Mouse (Mus musculus) ovary, postnatal 36 days (tissue): ENCODE data around the gene Snap25.

Experiments used
- DNase-seq: peaks from one replicate; pipeline ENCODE4 v3.0.0; 2022; ENCODE audit warnings: low spot score, mixed read lengths

The Snap25 gene

GRCm38 (mm10) chr2:136713299-136713758 lies at the start of gene Snap25:
Snap25 (plus strand) TSS chr2:136713453.
- DNase-seq = peak; percentile 25

DNA sequence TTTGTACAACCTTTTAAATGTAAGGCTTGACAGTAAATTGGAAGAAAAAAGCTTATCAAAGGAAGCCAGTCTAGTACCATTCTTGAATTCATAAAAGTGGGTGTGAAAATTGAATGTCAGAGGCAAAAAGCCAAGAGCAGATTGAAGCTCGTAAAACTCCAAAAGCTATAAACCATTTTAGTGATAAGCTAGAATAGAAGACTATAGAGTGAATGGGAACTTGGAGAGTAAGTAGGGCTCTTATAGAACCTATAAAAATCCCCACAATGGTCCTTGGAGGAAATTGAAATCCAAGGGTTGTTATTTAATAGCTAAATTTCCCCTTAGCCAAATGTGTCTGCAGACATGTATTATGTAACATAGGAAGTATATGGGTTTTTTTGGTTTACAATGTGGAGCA lies 46.3 kb upstream of the Snap25 start:
- DNase-seq = no peak

- DNase-seq = no peak
These were observed 44.1 kb upstream of the Snap25 start for GRCm38 (mm10) chr2:136669183-136669582.

DNA sequence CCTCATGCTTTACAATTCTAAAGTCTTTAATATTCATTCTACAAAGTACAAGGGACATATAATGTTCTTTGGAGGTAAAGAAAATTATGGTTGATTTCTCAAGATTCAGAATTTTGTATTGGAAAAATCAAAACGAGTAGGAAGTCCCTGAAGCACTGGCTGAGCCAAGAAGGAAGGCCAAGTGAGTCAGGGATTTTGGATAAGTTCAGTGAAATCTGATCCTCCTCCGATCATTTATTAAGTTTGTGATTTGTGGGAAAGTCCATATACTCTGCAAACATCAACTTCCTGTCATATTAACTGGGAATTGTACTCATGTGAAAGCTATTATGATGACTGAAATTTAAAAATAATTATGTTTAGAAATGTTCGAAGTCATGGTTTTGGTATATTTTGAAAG lies 43.6 kb upstream of the Snap25 start:
- no peak for DNase-seq

GRCm38 (mm10) chr2:136670539-136671271 lies 42.5 kb upstream of the Snap25 start:
- no peak for DNase-seq

DNA sequence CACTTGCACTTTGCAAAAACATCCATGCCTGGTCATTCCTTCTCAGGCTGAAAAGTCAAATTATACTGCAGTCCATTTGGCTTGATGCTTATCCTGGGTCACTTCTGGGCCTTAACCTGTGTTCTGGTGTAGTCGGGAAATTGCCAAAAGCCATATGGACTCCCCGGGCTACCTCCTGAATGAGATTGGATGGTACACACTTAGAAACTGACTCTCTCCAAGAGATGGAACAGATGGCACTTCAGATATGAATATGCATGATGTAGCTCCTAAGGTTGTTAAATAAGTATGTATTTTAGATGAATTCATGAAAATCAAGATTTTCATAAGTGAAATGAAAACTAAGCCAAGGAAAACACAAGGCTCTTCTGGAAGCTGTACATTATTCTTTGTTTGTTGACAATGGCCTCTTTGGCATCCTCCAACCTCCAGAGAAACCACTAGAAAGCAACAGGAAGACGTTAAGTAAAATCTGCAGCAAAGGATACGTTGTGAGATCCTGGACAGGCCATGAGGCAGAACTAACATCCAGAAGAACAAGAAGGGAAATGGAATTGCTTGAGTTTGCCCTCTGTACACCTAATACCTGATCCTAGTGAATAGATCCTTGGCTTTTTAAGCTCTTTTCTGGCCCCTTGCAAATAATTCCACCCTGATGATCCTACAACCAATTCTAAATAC lies 39.0 kb upstream of the Snap25 start:
- no peak for DNase-seq

- no peak for DNase-seq
These were observed 37.1 kb upstream of the Snap25 start for GRCm38 (mm10) chr2:136676196-136676595.

DNA sequence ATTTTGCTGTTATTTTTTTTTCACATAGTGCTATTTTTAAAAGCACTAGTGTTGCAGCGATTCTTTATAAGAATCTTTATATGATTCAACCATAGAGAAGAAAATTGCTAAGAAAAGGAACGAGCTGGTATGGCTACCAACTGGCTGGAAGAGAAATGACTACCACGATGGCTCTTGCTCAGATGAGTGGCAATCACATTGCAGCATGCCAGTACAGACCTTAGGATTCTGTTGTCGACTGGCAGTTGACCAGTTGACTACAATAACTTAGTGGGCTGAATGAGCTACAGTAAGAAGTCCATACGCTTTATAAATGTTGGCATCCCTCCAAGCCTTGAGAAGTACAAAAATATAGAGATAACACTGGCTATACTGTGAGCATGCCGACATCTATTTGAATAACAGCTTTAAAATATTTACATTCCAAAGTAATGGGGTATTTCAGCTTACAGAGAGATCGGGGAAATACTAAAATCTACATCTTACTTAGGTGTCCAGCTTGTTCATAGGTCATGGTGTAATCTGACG lies 36.3 kb upstream of the Snap25 start:
- no peak for DNase-seq

DNA sequence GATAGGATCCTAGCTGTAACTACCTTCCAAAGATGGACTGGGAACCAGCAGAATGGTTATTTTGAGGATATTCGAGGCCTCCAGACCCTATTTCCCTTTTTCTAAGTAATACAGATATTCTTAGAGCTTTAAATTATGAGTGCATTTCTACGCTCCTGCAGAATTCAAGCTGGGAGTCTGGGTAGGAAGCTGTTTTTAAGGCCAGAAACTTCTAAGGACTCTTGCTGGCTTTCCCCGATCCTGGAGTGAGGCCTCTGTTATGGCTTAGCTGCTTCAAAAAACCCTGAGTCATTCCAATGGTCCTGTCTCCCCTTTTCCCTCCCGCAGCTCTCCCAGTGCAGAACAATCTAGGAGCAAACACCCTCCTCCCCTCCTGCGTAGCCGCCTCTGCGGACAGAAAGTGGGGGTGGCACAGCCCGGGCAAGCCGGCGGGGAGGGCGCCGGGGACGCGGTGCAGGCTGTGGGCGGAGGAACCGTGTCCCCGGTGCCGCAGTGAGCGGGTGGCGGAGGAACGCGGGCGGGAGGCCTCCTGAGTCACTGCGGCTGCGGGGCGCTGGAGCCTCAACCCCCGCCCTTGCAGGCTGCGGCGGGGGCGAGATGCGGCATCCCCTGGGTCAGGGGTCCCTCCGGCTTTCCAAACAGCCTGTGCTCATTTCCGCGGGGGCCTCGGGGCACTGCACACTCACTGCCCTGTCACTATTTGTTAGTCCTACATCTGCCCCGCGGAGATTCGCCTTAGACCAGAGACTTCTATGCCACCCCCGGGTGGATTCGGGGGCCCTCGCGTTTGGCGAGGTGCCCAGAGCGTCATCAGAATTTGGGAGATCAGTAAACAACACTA lies 34.7 kb upstream of the Snap25 start:
- peak; percentile 88 for DNase-seq

GRCm38 (mm10) chr2:136679280-136680221 lies 33.7 kb upstream of the Snap25 start:
- DNase-seq = peak; percentile 82

- no peak for DNase-seq
These were observed 30.9 kb upstream of the Snap25 start for GRCm38 (mm10) chr2:136682146-136682860.

- DNase-seq = no peak
These were observed 27.1 kb upstream of the Snap25 start for GRCm38 (mm10) chr2:136686195-136686594.

GRCm38 (mm10) chr2:136687316-136687715 lies 25.9 kb upstream of the Snap25 start:
- DNase-seq = no peak

DNA sequence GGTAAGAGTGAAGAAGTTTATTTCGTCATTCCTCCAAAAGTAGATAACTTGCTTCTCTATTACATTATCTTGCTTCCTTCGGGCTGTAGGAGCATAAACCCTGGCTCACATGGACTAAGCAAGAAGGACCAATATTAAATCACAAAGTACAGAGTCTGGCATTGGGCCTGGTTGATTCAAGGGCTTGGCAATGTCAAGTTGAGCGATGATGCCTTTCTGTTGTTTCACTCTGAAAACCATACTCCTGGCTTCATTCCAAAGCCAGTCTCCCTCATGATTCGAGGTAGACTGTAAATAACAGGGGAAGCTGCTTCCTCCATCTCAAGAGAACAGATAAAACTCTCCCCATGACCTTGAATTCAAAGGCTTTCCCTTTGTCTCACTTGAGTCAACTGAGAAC lies 23.8 kb upstream of the Snap25 start:
- DNase-seq = no peak

GRCm38 (mm10) chr2:136691681-136692080 lies 21.6 kb upstream of the Snap25 start:
- DNase-seq = no peak

- no peak for DNase-seq
These were observed 13.6 kb upstream of the Snap25 start for GRCm38 (mm10) chr2:136699429-136700227.

GRCm38 (mm10) chr2:136703376-136703775 lies 9.9 kb upstream of the Snap25 start:
- DNase-seq = no peak

DNA sequence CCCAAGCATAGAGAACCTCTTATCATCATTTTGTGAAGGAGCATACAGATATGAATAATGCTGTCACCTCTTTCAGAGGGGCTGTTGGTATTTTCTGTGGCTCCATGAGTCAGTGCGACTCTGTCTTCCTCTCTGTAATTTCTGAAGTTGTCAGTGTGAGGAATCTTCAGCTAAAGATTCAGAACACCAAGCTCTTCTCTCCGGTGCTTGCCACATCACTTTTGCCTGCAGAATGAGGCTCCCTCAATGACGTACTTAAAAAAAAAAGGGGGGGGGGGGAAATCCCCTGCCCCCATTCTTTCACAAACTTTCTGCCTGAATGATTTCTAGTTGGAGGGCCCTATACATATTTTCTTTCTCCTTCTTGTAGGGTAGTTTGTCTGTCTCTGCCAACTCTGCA lies 2.1 kb upstream of the Snap25 start:
- no peak for DNase-seq

DNA sequence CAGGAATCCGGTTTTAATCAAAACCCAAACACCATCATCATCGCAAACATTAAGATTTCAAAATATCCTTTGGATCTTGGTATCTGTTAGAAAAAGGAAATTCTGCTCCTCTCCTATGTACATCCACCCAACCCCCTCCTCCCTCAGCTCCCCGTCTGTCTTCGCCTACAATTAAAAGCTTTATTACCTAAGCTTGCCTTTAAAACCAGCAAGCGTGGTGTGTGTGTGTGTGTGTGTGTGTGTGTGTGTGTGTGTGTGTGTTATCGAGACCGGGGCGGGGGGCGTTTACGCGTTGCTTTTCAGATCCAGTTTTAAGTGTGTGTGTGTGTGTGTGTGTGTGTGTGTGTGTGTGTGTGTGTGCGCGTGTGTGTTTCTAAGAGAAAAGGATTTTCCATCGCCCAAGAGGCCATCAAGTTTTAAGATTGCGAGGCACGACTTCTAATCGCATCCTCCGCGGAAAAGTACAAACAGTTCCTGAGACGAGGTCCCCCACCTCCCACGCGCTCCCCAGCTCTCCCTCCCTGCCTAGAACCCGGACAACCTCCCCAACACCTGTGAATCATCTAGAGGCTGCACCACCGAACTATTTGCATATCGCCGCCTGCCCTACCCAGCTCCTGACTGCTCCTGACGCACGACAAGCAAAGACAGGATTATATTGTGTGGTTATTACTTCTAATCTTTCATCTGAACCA lies 1.4 kb upstream of the Snap25 start:
- peak; percentile 15 for DNase-seq
